Mouse (Mus musculus) liver, embryonic 14.5 days (tissue): ENCODE results near the gene Abl1. TPM values are rescaled to one million over a fixed set of nuclear protein-coding genes. Genes with fewer than 3 reads are reported as not detected.

Source experiments
- ATAC-seq: fragments of 200-750 bp; cut with Nextera tagmentation; 2 replicates; pipeline ENCODE4 v1.8.0; 2017; ENCODE audit warnings: moderate number of reproducible peaks, mild to moderate bottlenecking, moderate library complexity; ENCODE audit not compliant: insufficient read depth
- DNase-seq, 3 experiments: peaks; one replicate each; pipeline ENCODE4 v3.0.0-alpha.2; 2012 to 2013; ENCODE audit warnings: low read depth in 3 of 3, low spot score in 3 of 3
- H3K27ac ChIP-seq: fragments of 300-500 bp; sonication (generic); 2 replicates; pipeline ENCODE4 v1.5.1; 2014; ENCODE audit warnings: moderate library complexity, mild to moderate bottlenecking, control low read depth, inconsistent platforms
- H3K27me3 ChIP-seq: fragments of 300-500 bp; sonication (generic); 2 replicates; pipeline ENCODE4 v1.6.1; 2014; ENCODE audit warnings: mild to moderate bottlenecking, low read length, moderate library complexity; ENCODE audit not compliant: control insufficient read depth, insufficient read depth
- H3K36me3 ChIP-seq: fragments of 300-500 bp; sonication (generic); replicated peaks from 2 replicates; pipeline ENCODE4 v1.6.1; 2014; ENCODE audit warnings: low read depth; ENCODE audit not compliant: control insufficient read depth, insufficient read depth
- H3K4me1 ChIP-seq, 2 experiments: fragments of 200-500 bp in 1 of 2; fragments of 300-500 bp in 1 of 2; sonication (generic) in 1 of 2; replicated peaks; 2 replicates each; pipeline ENCODE4 v1.6.1; 2012 to 2014; ENCODE audit warnings: antibody characterized with exemption in 1 of 2, inconsistent platforms in 1 of 2, low read length in 1 of 2; ENCODE audit not compliant: control insufficient read depth in 2 of 2, insufficient read depth in 2 of 2
- H3K4me2 ChIP-seq: fragments of 300-500 bp; sonication (generic); 2 replicates; pipeline ENCODE4 v1.6.1; 2014; ENCODE audit warnings: low read depth, mild to moderate bottlenecking, control low read depth, moderate library complexity
- H3K4me3 ChIP-seq, 2 experiments: fragments of 200-500 bp in 1 of 2; fragments of 300-500 bp in 1 of 2; sonication (generic) in 1 of 2; 2 replicates each; pipeline ENCODE4 v1.5.1; 2012 to 2014; ENCODE audit warnings: low read depth in 2 of 2, low read length in 2 of 2, mild to moderate bottlenecking in 2 of 2, control low read depth in 1 of 2, inconsistent platforms in 1 of 2, moderate library complexity in 1 of 2; ENCODE audit not compliant: insufficient read depth in 1 of 2
- H3K9ac ChIP-seq: fragments of 300-500 bp; sonication (generic); replicated peaks from 2 replicates; pipeline ENCODE4 v1.6.1; 2014; ENCODE audit warnings: mild to moderate bottlenecking, control low read depth, moderate library complexity
- H3K9me3 ChIP-seq: fragments of 300-500 bp; sonication (generic); 2 replicates; pipeline ENCODE4 v1.6.1; 2016; ENCODE audit warnings: low read length, mixed read lengths; ENCODE audit not compliant: control insufficient read depth
- CTCF ChIP-seq: IDR thresholded peaks from 2 replicates; pipeline ENCODE4 v1.5.1; 2016; ENCODE audit warnings: antibody characterized with exemption, low read depth, control low read depth
- EP300 ChIP-seq: IDR thresholded peaks from 2 replicates; pipeline ENCODE4 v1.6.1; 2016; ENCODE audit warnings: antibody characterized with exemption, low read depth
- WGBS: fragments of 180-500 bp; shearing (Covaris S2); extraction: QIAGEN DNeasy Blood & Tissue Kit; methylation state at CpG from one replicate; pipeline ENCODE4 v1.1.7; 2014; ENCODE audit not compliant: insufficient replicate concordance; 5-methylcytosine and 5-hydroxymethylcytosine counted together
- polyA plus RNA-seq, 2 experiments: library from polyadenylated mRNA; depleted of rRNA in 1 of 2; stranded (reverse) in 1 of 2; unstranded in 1 of 2; fragments of >200 nt; fragmentation: Nextera tagmentation in 1 of 2; extraction: Ambion mirVana in 1 of 2; gene quantifications; 2 replicates each; pipeline versions ENCODE4 v1.2.1 to v1.2.3; 2012 to 2014

The Abl1 gene
- polyA plus RNA-seq, 2 experiments = 4.8 to 9.6 TPM

GRCm38 (mm10) chr2:31809358-31809740 lies 121.2 kb downstream of the Abl1 start:
- ATAC-seq (no peak), DNase-seq (no peak)
- Histone ChIP-seq H3K4me3 (no peak overlapping the region), H3K27me3 (no peaks in the 10 kb centered on the region), H3K4me1 (no peaks in the 10 kb centered on the region), H3K9ac (no peak overlapping the region), H3K4me2 (no peak overlapping the region), H3K27ac (no peak overlapping the region), H3K9me3 (no peaks in the 10 kb centered on the region), H3K36me3 (no peaks in the 10 kb centered on the region)
- no peak for TF ChIP-seq EP300
- TF ChIP-seq CTCF = no peak
- 6% methylated on average over 2 of the region's 2 CpGs for WGBS

GRCm38 (mm10) chr2:31810444-31810843 lies 122.3 kb downstream of the Abl1 start, which contains the start of gene Qrfp:
Qrfp (minus strand) TSS chr2:31810580.
- Histone ChIP-seq H3K27ac (no peak within 1 kb of the TSS), H3K4me1 (no peaks in the 10 kb centered on the region), H3K4me3 (no peak within 1 kb of the TSS), H3K27me3 (no peaks in the 10 kb centered on the region), H3K4me2 (no peak within 1 kb of the TSS), H3K36me3 (no peaks in the 10 kb centered on the region), H3K9me3 (no peaks in the 10 kb centered on the region), H3K9ac (no peak within 1 kb of the TSS)
- 17% methylated on average over 12 of the region's 12 CpGs for WGBS
- DNase-seq = no peak
- TF ChIP-seq CTCF (no peak), EP300 (no peak)
- no peak for ATAC-seq

- Histone ChIP-seq H3K4me1 (no peaks in the 10 kb centered on the region), H3K27me3 (no peaks in the 10 kb centered on the region), H3K4me2 (no peak overlapping the region), H3K27ac (no peak overlapping the region), H3K4me3 (no peak overlapping the region), H3K36me3 (no peaks in the 10 kb centered on the region), H3K9ac (no peak overlapping the region), H3K9me3 (no peaks in the 10 kb centered on the region)
- TF ChIP-seq CTCF (no peak), EP300 (no peak)
- ATAC-seq = no peak
- 51% methylated on average over 14 of the region's 14 CpGs for WGBS
- no peak for DNase-seq
Observed at GRCm38 (mm10) chr2:31811086-31811958, 123.1 kb downstream of the Abl1 start.

GRCm38 (mm10) chr2:31813641-31814040 lies 125.5 kb downstream of the Abl1 start:
- Histone ChIP-seq H3K4me2 (no peak overlapping the region), H3K36me3 (no peaks in the 10 kb centered on the region), H3K27me3 (no peaks in the 10 kb centered on the region), H3K9ac (no peak overlapping the region), H3K9me3 (no peaks in the 10 kb centered on the region), H3K27ac (no peak overlapping the region), H3K4me3 (no peak overlapping the region), H3K4me1 (no peaks in the 10 kb centered on the region)
- no peak for ATAC-seq
- TF ChIP-seq CTCF (no peak), EP300 (no peak)
- WGBS = 45% methylated on average over 4 of the region's 4 CpGs
- no peak for DNase-seq

- DNase-seq (no peak), ATAC-seq (no peak)
- H3K9ac ChIP-seq = no peak overlapping the region
- TF ChIP-seq EP300 (no peak), CTCF (no peak)
- H3K27ac ChIP-seq = no peak overlapping the region
- H3K4me3 ChIP-seq = no peak overlapping the region
- 53% methylated on average over 7 of the region's 7 CpGs for WGBS
- H3K4me2 ChIP-seq = no peak overlapping the region
- H3K36me3 ChIP-seq = no peaks in the 10 kb centered on the region
- no peaks in the 10 kb centered on the region for H3K27me3 ChIP-seq
- H3K4me1 ChIP-seq = no peaks in the 10 kb centered on the region
- no peaks in the 10 kb centered on the region for H3K9me3 ChIP-seq
Observed at GRCm38 (mm10) chr2:31814699-31815098, 126.5 kb downstream of the Abl1 start.
